Mouse (Mus musculus): Measurements from ENCODE around the gene D1Pas1. TPM values are rescaled to one million over a fixed set of nuclear protein-coding genes. Genes with fewer than 3 reads are reported as not detected.

D1Pas1 gene
- polyA plus RNA-seq, 1 experiment: 2.5 TPM

GRCm38 (mm10) chr1:187006227-187006925 is 39.2 kb downstream of the D1Pas1 start:
- H3K36me3 ChIP-seq (ENCODE audit: control insufficient read depth, insufficient read depth, low read length, poor library complexity, severe bottlenecking): no peaks in the 10 kb centered on the region
- H3K9ac ChIP-seq (ENCODE audit: low read depth, poor library complexity, severe bottlenecking): no peak overlapping the region
- H3K27ac ChIP-seq (ENCODE audit: insufficient read depth, low read length): no peak overlapping the region
- no peak overlapping the region for H3K4me3 ChIP-seq (ENCODE audit: low read depth, low read length)
- TF ChIP-seq POLR2A (IDR thresholded peaks at IDR 0.05; ENCODE audit: insufficient read depth, low read length): no peak
- TF ChIP-seq CTCF (IDR thresholded peaks at IDR 0.05; ENCODE audit: low read depth, low read length): no peak
- TF ChIP-seq EP300 (IDR thresholded peaks at IDR 0.05; ENCODE audit: insufficient read depth, low read depth, low read length): no peak
- H3K4me1 ChIP-seq (ENCODE audit: control insufficient read depth, insufficient read depth, low read length): no peaks in the 10 kb centered on the region
- no peaks in the 10 kb centered on the region for H3K27me3 ChIP-seq (ENCODE audit: control insufficient read depth, insufficient read depth, low read length, poor library complexity, severe bottlenecking)
- H3K9me3 ChIP-seq (replicated peaks; ENCODE audit: control insufficient read depth, insufficient read depth, low read length, poor library complexity, severe bottlenecking): no peaks in the 10 kb centered on the region

- no peaks in the 10 kb centered on the region for H3K4me1 ChIP-seq (ENCODE audit: control insufficient read depth, insufficient read depth, low read length)
- TF ChIP-seq POLR2A (IDR thresholded peaks at IDR 0.05; ENCODE audit: insufficient read depth, low read length) (no peak), CTCF (IDR thresholded peaks at IDR 0.05; ENCODE audit: low read depth, low read length) (no peak), EP300 (IDR thresholded peaks at IDR 0.05; ENCODE audit: insufficient read depth, low read depth, low read length) (no peak)
- no peaks in the 10 kb centered on the region for H3K9me3 ChIP-seq (replicated peaks; ENCODE audit: control insufficient read depth, insufficient read depth, low read length, poor library complexity, severe bottlenecking)
- no peak overlapping the region for H3K27ac ChIP-seq (ENCODE audit: insufficient read depth, low read length)
- H3K9ac ChIP-seq (ENCODE audit: low read depth, poor library complexity, severe bottlenecking): no peak overlapping the region
- H3K36me3 ChIP-seq (ENCODE audit: control insufficient read depth, insufficient read depth, low read length, poor library complexity, severe bottlenecking): no peaks in the 10 kb centered on the region
- H3K27me3 ChIP-seq (ENCODE audit: control insufficient read depth, insufficient read depth, low read length, poor library complexity, severe bottlenecking): no peaks in the 10 kb centered on the region
- no peak overlapping the region for H3K4me3 ChIP-seq (ENCODE audit: low read depth, low read length)
Observed at GRCm38 (mm10) chr1:187008236-187008635, 41.0 kb downstream of the D1Pas1 start.

- H3K27ac ChIP-seq (ENCODE audit: insufficient read depth, low read length): no peak overlapping the region
- H3K36me3 ChIP-seq (ENCODE audit: control insufficient read depth, insufficient read depth, low read length, poor library complexity, severe bottlenecking): no peaks in the 10 kb centered on the region
- H3K4me3 ChIP-seq (ENCODE audit: low read depth, low read length): no peak overlapping the region
- H3K4me1 ChIP-seq (ENCODE audit: control insufficient read depth, insufficient read depth, low read length): no peaks in the 10 kb centered on the region
- no peaks in the 10 kb centered on the region for H3K9me3 ChIP-seq (replicated peaks; ENCODE audit: control insufficient read depth, insufficient read depth, low read length, poor library complexity, severe bottlenecking)
- H3K9ac ChIP-seq (ENCODE audit: low read depth, poor library complexity, severe bottlenecking): no peak overlapping the region
- no peaks in the 10 kb centered on the region for H3K27me3 ChIP-seq (ENCODE audit: control insufficient read depth, insufficient read depth, low read length, poor library complexity, severe bottlenecking)
- no peak for TF ChIP-seq EP300 (IDR thresholded peaks at IDR 0.05; ENCODE audit: insufficient read depth, low read depth, low read length)
Observed at GRCm38 (mm10) chr1:187010071-187010470, 42.9 kb downstream of the D1Pas1 start.

GRCm38 (mm10) chr1:187011601-187012000 is 44.4 kb downstream of the D1Pas1 start:
- no peak for TF ChIP-seq EP300 (IDR thresholded peaks at IDR 0.05; ENCODE audit: insufficient read depth, low read depth, low read length)
- no peak for TF ChIP-seq CTCF (IDR thresholded peaks at IDR 0.05; ENCODE audit: low read depth, low read length)
- TF ChIP-seq POLR2A (IDR thresholded peaks at IDR 0.05; ENCODE audit: insufficient read depth, low read length): no peak
- Histone ChIP-seq H3K9ac (ENCODE audit: low read depth, poor library complexity, severe bottlenecking) (no peak overlapping the region), H3K27ac (ENCODE audit: insufficient read depth, low read length) (no peak overlapping the region), H3K4me3 (ENCODE audit: low read depth, low read length) (no peak overlapping the region), H3K4me1 (ENCODE audit: control insufficient read depth, insufficient read depth, low read length) (no peaks in the 10 kb centered on the region), H3K36me3 (ENCODE audit: control insufficient read depth, insufficient read depth, low read length, poor library complexity, severe bottlenecking) (no peaks in the 10 kb centered on the region), H3K9me3 (replicated peaks; ENCODE audit: control insufficient read depth, insufficient read depth, low read length, poor library complexity, severe bottlenecking) (no peaks in the 10 kb centered on the region), H3K27me3 (ENCODE audit: control insufficient read depth, insufficient read depth, low read length, poor library complexity, severe bottlenecking) (no peaks in the 10 kb centered on the region)

- H3K9me3 ChIP-seq (replicated peaks; ENCODE audit: control insufficient read depth, insufficient read depth, low read length, poor library complexity, severe bottlenecking): no peaks in the 10 kb centered on the region
- H3K4me3 ChIP-seq (ENCODE audit: low read depth, low read length): no peak overlapping the region
- H3K27me3 ChIP-seq (ENCODE audit: control insufficient read depth, insufficient read depth, low read length, poor library complexity, severe bottlenecking): no peaks in the 10 kb centered on the region; the same call in 1 of the 2 replicates
- TF ChIP-seq POLR2A (IDR thresholded peaks at IDR 0.05; ENCODE audit: insufficient read depth, low read length) (no peak), CTCF (IDR thresholded peaks at IDR 0.05; ENCODE audit: low read depth, low read length) (no peak), EP300 (IDR thresholded peaks at IDR 0.05; ENCODE audit: insufficient read depth, low read depth, low read length) (no peak)
- H3K27ac ChIP-seq (ENCODE audit: insufficient read depth, low read length): no peak overlapping the region
- no peak overlapping the region for H3K9ac ChIP-seq (ENCODE audit: low read depth, poor library complexity, severe bottlenecking)
- H3K4me1 ChIP-seq (ENCODE audit: control insufficient read depth, insufficient read depth, low read length): no peaks in the 10 kb centered on the region
- H3K36me3 ChIP-seq (ENCODE audit: control insufficient read depth, insufficient read depth, low read length, poor library complexity, severe bottlenecking): no peaks in the 10 kb centered on the region
Observed at GRCm38 (mm10) chr1:187014141-187014540, 46.9 kb downstream of the D1Pas1 start.

- no peak overlapping the region for H3K4me3 ChIP-seq (ENCODE audit: low read depth, low read length)
- H3K4me1 ChIP-seq (ENCODE audit: control insufficient read depth, insufficient read depth, low read length): no peaks in the 10 kb centered on the region
- no peak for TF ChIP-seq POLR2A (IDR thresholded peaks at IDR 0.05; ENCODE audit: insufficient read depth, low read length)
- H3K36me3 ChIP-seq (ENCODE audit: control insufficient read depth, insufficient read depth, low read length, poor library complexity, severe bottlenecking): no peaks in the 10 kb centered on the region
- no peaks in the 10 kb centered on the region; the same call in 1 of the 2 replicates for H3K27me3 ChIP-seq (ENCODE audit: control insufficient read depth, insufficient read depth, low read length, poor library complexity, severe bottlenecking)
- H3K9me3 ChIP-seq (replicated peaks; ENCODE audit: control insufficient read depth, insufficient read depth, low read length, poor library complexity, severe bottlenecking): no peaks in the 10 kb centered on the region
- no peak overlapping the region for H3K9ac ChIP-seq (ENCODE audit: low read depth, poor library complexity, severe bottlenecking)
- no peak overlapping the region for H3K27ac ChIP-seq (ENCODE audit: insufficient read depth, low read length)
Observed at GRCm38 (mm10) chr1:187015673-187016072, 48.5 kb downstream of the D1Pas1 start.

All from ES-Bruce4 (cell line).